Mouse (Mus musculus): ENCODE results near the gene Clpb. TPM values are rescaled to one million over a fixed set of nuclear protein-coding genes. Genes with fewer than 3 reads are reported as not detected.

Clpb gene
- total RNA-seq, 4 experiments from 2014 or later: 50.4 to 57.6 (median 54.6) TPM

DNA sequence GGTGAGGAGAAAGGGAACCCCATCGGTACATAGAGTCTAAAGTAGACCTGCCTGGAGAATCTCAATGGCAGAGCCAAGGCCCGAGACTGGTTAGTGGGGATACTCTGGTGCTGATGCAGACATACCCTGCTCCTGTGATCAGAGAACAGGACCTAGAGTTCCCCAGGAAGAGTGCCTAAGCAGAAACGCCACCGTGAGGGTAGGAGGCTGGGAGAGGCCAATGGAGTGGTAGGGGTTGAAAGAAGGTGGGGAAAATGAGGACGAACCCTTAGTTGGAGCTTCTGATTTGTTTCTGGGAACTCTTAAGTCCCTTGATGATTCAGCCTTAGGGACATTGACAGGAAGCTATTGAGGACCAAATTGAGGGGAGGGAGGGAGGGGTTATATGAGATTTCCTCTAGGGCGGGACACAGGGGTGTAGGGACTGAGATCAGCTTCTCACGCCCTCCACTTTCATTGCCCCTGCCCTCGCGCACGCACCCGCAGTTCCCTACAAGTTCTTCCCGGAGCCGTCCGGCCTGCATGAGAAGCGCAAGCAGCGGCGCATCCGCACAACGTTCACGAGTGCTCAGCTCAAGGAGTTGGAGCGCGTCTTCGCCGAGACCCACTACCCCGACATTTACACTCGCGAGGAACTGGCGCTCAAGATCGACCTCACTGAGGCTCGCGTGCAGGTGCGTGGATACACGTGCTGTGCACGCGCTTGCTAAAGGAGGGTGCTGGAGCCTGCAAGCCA, 157.0 kb downstream of the Clpb start:
- no peak for DNase-seq (ENCODE audit: low spot score in 2 of 2)

- no peak for DNase-seq (ENCODE audit: low spot score in 2 of 2)
Observed at GRCm38 (mm10) chr7:101821571-101822501, 158.4 kb downstream of the Clpb start.

- DNase-seq (ENCODE audit: low spot score in 2 of 2): no peak
Observed at GRCm38 (mm10) chr7:101822836-101823757, 159.7 kb downstream of the Clpb start.

GRCm38 (mm10) chr7:101823758-101824630, 160.6 kb downstream of the Clpb start:
- no peak for DNase-seq (ENCODE audit: low spot score in 2 of 2)

GRCm38 (mm10) chr7:101830373-101830772, 166.9 kb downstream of the Clpb start:
- DNase-seq (ENCODE audit: low spot score in 2 of 2): no peak

DNA sequence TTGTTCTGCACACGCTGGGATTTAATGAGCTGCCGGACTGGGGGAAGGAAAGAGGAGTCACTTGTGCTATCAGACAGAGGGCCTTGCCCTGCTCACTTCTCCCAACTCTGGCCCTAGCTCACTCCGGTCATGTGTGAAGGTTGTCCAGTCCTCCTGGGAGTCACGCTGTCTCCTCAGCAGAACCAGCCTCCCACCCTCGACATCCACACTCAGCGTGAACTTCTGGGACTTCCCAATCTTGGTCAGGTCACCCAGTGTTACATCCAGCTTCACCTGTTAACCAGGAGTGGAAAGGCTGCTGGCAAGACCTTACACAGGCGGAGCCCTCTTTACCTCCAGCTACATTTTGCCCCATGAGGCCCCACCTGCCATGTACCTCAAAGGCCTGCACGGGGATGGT, 168.0 kb downstream of the Clpb start:
- DNase-seq (ENCODE audit: low spot score in 2 of 2): no peak

DNA sequence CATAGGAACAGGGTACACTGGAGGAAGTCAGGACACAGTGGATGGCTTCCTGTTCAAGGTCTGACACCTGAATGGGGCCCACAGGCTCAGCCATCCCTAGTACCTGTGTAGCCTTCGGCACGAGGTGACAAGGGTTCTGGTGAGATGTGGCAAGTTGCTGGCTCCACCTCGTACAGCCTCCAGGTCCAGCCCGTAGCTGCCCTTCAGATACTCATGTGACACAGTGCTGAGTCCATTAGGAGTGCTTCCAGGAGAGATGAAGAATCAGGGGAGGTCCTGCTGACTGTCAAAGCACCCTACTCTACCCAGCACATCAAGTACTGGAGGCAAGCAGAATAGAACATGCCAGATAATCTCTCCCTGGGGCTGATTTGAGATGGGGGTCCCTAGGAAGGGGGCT, 168.9 kb downstream of the Clpb start:
- no peak for DNase-seq (ENCODE audit: low spot score in 2 of 2)

DNA sequence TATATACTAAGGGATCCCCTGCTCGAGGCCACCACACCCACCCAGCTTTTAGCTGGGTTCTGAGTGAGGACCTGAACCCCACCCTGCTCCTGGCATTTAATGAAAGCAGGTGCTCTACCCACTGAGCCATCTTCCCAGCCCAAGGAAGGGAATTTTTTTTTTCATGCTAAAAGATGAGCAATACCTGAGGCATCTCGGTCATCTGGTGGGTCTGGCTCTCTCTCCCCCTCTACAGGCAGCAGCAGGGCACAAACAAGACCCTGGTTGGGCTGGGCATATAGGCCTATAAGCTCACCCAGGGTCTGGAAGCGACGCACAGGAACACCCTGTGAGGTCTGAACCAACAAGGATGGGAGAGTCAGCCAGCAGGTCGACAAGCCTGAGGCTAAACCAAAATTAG, 169.9 kb downstream of the Clpb start:
- no peak for DNase-seq (ENCODE audit: low spot score in 2 of 2)

DNA sequence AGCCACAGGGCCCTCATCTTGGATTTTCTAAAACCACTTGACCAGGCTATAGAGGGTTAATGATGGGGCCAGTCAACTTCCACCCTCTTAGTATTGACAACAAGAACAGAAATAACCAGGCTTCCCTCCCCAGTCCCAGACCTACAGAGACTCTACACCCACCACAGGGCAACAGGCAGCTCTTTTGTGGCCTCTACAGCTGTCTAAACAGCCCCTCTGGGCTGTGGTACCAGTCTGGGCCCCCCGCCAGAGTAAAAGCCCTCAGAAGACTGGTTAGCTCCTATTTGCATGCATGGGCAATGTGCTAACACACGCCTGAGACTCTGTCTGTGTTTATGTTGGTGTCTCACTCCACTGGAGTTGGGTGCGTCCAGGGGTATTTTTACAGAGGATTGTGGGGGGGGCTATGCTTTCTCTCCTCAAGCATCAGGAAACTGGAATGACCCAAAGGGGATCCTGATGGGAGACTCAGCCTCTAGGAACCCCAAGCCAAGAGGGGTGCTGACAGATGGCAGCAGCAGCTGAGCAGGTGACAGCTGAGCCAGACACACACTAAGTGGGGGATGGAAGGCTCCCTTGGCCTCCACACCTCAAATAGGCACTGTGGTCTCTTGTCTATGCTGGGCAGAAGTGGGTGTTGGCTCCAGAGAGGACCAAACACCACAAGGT, 170.6 kb downstream of the Clpb start:
- DNase-seq (ENCODE audit: low spot score in 2 of 2): no peak

- DNase-seq (ENCODE audit: low spot score in 2 of 2): no peak
Observed at GRCm38 (mm10) chr7:101834903-101835302, 171.5 kb downstream of the Clpb start.

DNA sequence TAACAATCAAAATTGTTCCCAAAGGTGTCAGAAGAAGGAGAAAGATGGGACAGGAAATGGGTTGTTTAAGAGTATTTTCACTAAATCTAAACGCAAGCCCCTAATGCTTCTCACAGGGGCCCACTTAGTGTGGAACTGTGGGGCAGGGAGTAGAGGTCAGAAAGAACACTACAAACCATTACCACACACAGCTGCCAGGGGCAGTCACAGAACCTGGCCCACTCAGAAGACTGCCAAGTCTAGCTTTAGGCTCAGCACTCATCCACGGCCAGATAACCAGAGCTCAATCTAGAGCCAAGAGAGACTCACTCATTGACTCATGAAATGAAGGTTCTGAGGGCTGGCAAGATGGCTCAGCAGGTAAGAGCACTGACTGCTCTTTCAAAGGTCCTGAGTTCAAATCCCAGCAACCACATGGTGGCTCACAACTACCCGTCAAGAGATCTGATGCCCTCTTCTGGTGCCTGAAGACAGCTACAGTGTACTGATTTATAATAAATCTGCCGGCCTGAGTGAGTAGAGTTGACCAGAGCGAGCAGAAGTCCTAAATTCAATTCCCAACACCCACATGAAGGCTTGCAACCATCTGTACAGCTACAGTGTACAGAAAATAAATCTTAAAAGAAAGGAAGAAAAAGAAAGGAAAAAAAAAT, 172.2 kb downstream of the Clpb start:
- no peak for DNase-seq (ENCODE audit: low spot score in 2 of 2)

DNA sequence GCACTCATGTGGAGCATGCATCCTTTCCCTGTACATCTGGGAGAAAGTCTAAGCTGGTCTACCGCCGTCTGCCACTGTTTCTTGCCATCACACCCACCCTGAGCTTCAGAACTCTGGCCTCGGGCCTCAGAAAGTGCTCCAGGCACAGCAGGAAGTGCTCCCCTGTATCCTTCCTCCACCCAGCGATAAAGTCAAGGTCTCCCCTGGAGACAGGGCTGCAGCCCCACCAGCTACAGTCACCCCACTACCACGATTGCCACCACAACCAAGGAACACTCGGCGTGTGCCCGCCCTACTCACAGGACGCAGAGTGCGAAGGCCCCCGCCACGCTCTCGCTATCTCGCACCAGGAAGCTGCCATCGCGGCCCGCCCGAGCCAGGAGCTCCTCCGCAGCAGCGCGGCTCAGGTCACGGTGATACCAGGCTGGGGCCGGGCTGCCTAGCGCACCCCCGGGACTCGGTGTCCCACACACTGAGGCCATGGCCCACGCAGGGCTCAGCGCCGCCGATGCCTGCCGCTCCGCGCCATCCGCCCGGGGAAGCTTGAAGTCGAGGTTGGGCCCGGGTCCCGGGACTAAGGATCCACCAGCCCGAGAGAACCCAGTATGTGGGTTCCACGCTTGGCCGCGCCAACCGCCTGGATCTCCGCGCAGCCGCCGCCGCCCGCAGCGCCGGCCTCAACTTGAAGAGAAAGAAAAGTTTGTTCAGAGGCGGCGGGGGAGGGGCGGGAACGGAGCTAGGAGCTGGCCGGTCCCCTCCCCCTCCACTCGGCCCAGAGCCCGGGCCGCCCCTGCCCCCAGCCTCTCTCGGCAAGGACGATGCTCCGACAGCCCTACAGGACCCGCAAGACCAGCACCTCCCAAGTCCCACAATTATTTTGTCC, 173.1 kb downstream of the Clpb start:
- DNase-seq (ENCODE audit: low spot score in 2 of 2): peak in 1 of 2 experiments; percentile 35

- DNase-seq (ENCODE audit: low spot score in 2 of 2): no peak
Observed at GRCm38 (mm10) chr7:101837154-101837605, 173.7 kb downstream of the Clpb start.

GRCm38 (mm10) chr7:101837606-101838471, 174.4 kb downstream of the Clpb start, which contains the start of gene Inppl1:
Inppl1 (minus strand) TSS chr7:101838229.
- peak; percentile 59 to 79 for DNase-seq (ENCODE audit: low spot score in 2 of 2)

GRCm38 (mm10) chr7:101844186-101844585, 180.8 kb downstream of the Clpb start:
- DNase-seq (ENCODE audit: low spot score in 2 of 2): no peak

Measured in left cerebral cortex, adult 8-10 months (tissue).